Mouse (Mus musculus): ENCODE data around the gene Wnt9a. TPM values are rescaled to one million over a fixed set of nuclear protein-coding genes. Genes with fewer than 3 reads are reported as not detected.

The Wnt9a gene
- polyA plus RNA-seq (2017; shearing (Covaris generic)): not detected

GRCm38 (mm10) chr11:59306461-59307421, at the start of gene Wnt9a:
Wnt9a (plus strand) TSS chr11:59306928.

GRCm38 (mm10) chr11:59290702-59291303, 15.9 kb upstream of the Wnt9a start, which contains the start of gene Wnt3a:
Wnt3a (minus strand) TSS chr11:59290752.

GRCm38 (mm10) chr11:59375475-59375874, 68.7 kb downstream of the Wnt9a start, which contains the start of gene Prss38:
Prss38 (minus strand) TSS chr11:59375657.

Other genes starting within 250 kb of the Wnt9a start
- gene Obscn, start 170.5 kb upstream of the Wnt9a start, polyA plus RNA-seq (2017; shearing (Covaris generic)): under 1 TPM; 0.04 to 0.36 TPM
- 10 to 100 TPM in 1 of 2 experiments, 1 to 10 TPM in 1; 5.9 to 12.6 TPM for gene Iba57, start 143.2 kb upstream of the Wnt9a start, polyA plus RNA-seq (2017; shearing (Covaris generic))
- not detected for gene Gjc2, start 123.7 kb upstream of the Wnt9a start, polyA plus RNA-seq (2017; shearing (Covaris generic))
- 10 to 100 TPM; 82.2 to 88.9 TPM for gene Guk1, start 114.7 kb upstream of the Wnt9a start, polyA plus RNA-seq (2017; shearing (Covaris generic))
- 10 to 100 TPM; 38.2 to 50.2 TPM for gene Mrpl55, start 104.4 kb upstream of the Wnt9a start, polyA plus RNA-seq (2017; shearing (Covaris generic))
- gene 2310033P09Rik, start 98.6 kb upstream of the Wnt9a start, polyA plus RNA-seq (2017; shearing (Covaris generic)): 10 to 100 TPM; 36.5 to 39.7 TPM
- gene Arf1, start 78.7 kb upstream of the Wnt9a start, polyA plus RNA-seq (2017; shearing (Covaris generic)): 100 to 1,000 TPM; 430 to 471 TPM
- gene Wnt3a, start 16.2 kb upstream of the Wnt9a start, polyA plus RNA-seq (2017; shearing (Covaris generic)): 1 to 10 TPM in 1 of 2 experiments, under 1 TPM in 1; 0.39 to 1.2 TPM
- 1 to 10 TPM in 1 of 2 experiments, under 1 TPM in 1; 0.12 to 2.2 TPM for gene Prss38, start 68.7 kb downstream of the Wnt9a start, polyA plus RNA-seq (2017; shearing (Covaris generic))
- gene Jmjd4, start 143.1 kb downstream of the Wnt9a start, polyA plus RNA-seq (2017; shearing (Covaris generic)): 10 to 100 TPM; 11.6 to 17.4 TPM
- gene Snap47, start 144.3 kb downstream of the Wnt9a start, polyA plus RNA-seq (2017; shearing (Covaris generic)): 10 to 100 TPM; 49.6 to 49.7 TPM
- 1 to 10 TPM; 3.6 to 5.0 TPM for gene Zfp867, start 165.5 kb downstream of the Wnt9a start, polyA plus RNA-seq (2017; shearing (Covaris generic))
- gene Zkscan17, start 219.8 kb downstream of the Wnt9a start, polyA plus RNA-seq (2017; shearing (Covaris generic)): 10 to 100 TPM; 21.5 to 23.7 TPM
- under 1 TPM in 1 of 2 experiments, not detected in 1; 0.15 TPM for gene Nlrp3, start 234.6 kb downstream of the Wnt9a start, polyA plus RNA-seq (2017; shearing (Covaris generic))

Data from inflammation-experienced regulatory T-cells (primary cell).